Mouse (Mus musculus) Patski (cell line): ENCODE measurements at regions not wholly inside any gene's neighbourhood (a gene's known extent, or its start where the extent isn't known, plus 50 kb on each side); places are given as distances from the start of the nearest gene placed in this dataset.

Experiments used
- ATAC-seq: fragments of 100-300 bp; one replicate; pipeline ENCODE4 v1.8.0; 2021
- CTCF ChIA-PET: fragments of 350-600 bp; sonication (Branson Sonifier 250); formaldehyde crosslinking; loops from one replicate; lab custom pipeline; 2022; ENCODE audit warnings: inconsistent platforms; lab: Charles Lee
- POLR2A ChIA-PET: fragments of 350-600 bp; sonication (Branson Sonifier 250); formaldehyde crosslinking; loops from one replicate; lab custom pipeline; 2022; ENCODE audit warnings: antibody characterized with exemption, inconsistent platforms; lab: Charles Lee
- DNase-seq: peaks from one replicate; pipeline ENCODE4 v3.0.0-alpha.2; 2011; ENCODE audit warnings: low read depth, low spot score
- H3K27me3 ChIP-seq: fragments of 371-371 bp; one replicate; pipeline ENCODE4 v1.5.1; 2021
- CTCF ChIP-seq: fragments of 100-300 bp; IDR thresholded peaks from one replicate; pipeline ENCODE4 v1.5.1; 2021
- in situ Hi-C: fragments of 300-500 bp; cut with MboI; formaldehyde crosslinking; loops from 3 replicates; pipeline ENCODE4 v1.11.1; 2018; ENCODE audit warnings: low pct_unique_long_range_greater_than_20kb, mixed read lengths

GRCm38 (mm10) chr13:37543788-37544187 lies 198.8 kb downstream of the Ly86 start:
- no peak for TF ChIP-seq CTCF
- in situ Hi-C loops = no loop called here
- CTCF ChIA-PET = no interaction called here

GRCm38 (mm10) chr13:37544696-37545095 lies 199.7 kb downstream of the Ly86 start:
- ATAC-seq (no peak), DNase-seq (no peak)
- POLR2A ChIA-PET = no interaction called here
- TF ChIP-seq CTCF = no peak
- in situ Hi-C loops = no loop called here
- no peaks in the 10 kb centered on the region for H3K27me3 ChIP-seq
- CTCF ChIA-PET = no interaction called here

More at GRCm38 (mm10) chr13:37543788-37544187, 198.8 kb downstream of the Ly86 start:
- DNase-seq = no peak
- no peak for ATAC-seq
- no peaks in the 10 kb centered on the region for H3K27me3 ChIP-seq
- POLR2A ChIA-PET = no interaction called here

GRCm38 (mm10) chr13:37546556-37546955 lies 201.5 kb downstream of the Ly86 start:
- TF ChIP-seq CTCF = no peak
- in situ Hi-C loops = no loop called here
- H3K27me3 ChIP-seq = no peaks in the 10 kb centered on the region
- no peak for DNase-seq
- ATAC-seq = no peak
- ChIA-PET POLR2A (no interaction called here), CTCF (no interaction called here)

- no peaks in the 10 kb centered on the region for H3K27me3 ChIP-seq
- TF ChIP-seq CTCF = no peak
- ATAC-seq (no peak), DNase-seq (no peak)
- ChIA-PET CTCF (no interaction called here), POLR2A (no interaction called here)
- in situ Hi-C loops = no loop called here
These were observed 205.6 kb downstream of the Ly86 start for GRCm38 (mm10) chr13:37550584-37550983.

- TF ChIP-seq CTCF = no peak
- peak; percentile 54 for DNase-seq
- CTCF ChIA-PET = interaction anchor here (1.0 to 1.5 kb wide), 2 partner anchors 13 to 68 kb away, joined by 3 to 5 read pairs; no protein-coding TSS in a partner anchor
- POLR2A ChIA-PET = interaction anchor here (0.8 kb wide), 1 partner anchor 11 kb away, joined by 6 read pairs; no protein-coding TSS in a partner anchor
- H3K27me3 ChIP-seq = no peaks in the 10 kb centered on the region
- in situ Hi-C loops = no loop called here
- no peak for ATAC-seq
These were observed 208.4 kb downstream of the Ly86 start for GRCm38 (mm10) chr13:37553392-37553791.

- POLR2A ChIA-PET = no interaction called here
- DNase-seq (no peak), ATAC-seq (no peak)
- TF ChIP-seq CTCF = no peak
- in situ Hi-C loops = no loop called here
- no peaks in the 10 kb centered on the region for H3K27me3 ChIP-seq
- CTCF ChIA-PET = no interaction called here
These were observed 212.2 kb downstream of the Ly86 start for GRCm38 (mm10) chr13:37557183-37557582.

- TF ChIP-seq CTCF = no peak
- H3K27me3 ChIP-seq = no peaks in the 10 kb centered on the region
- DNase-seq (no peak), ATAC-seq (no peak)
- in situ Hi-C loops = no loop called here
- ChIA-PET POLR2A (no interaction called here), CTCF (no interaction called here)
These were observed 212.8 kb downstream of the Ly86 start for GRCm38 (mm10) chr13:37557766-37558165.

GRCm38 (mm10) chr13:37559056-37559455 lies 214.0 kb downstream of the Ly86 start:
- DNase-seq (no peak), ATAC-seq (no peak)
- POLR2A ChIA-PET = no interaction called here
- CTCF ChIA-PET = no interaction called here
- no peak for TF ChIP-seq CTCF
- in situ Hi-C loops = no loop called here
- H3K27me3 ChIP-seq = no peaks in the 10 kb centered on the region

GRCm38 (mm10) chr13:37559706-37560313 lies 214.8 kb downstream of the Ly86 start:
- ATAC-seq (no peak), DNase-seq (no peak)
- TF ChIP-seq CTCF = no peak
- H3K27me3 ChIP-seq = no peaks in the 10 kb centered on the region
- in situ Hi-C loops = no loop called here
- ChIA-PET CTCF (no interaction called here), POLR2A (no interaction called here)

- CTCF ChIA-PET = no interaction called here
- ATAC-seq (no peak), DNase-seq (no peak)
- POLR2A ChIA-PET = no interaction called here
- no peak for TF ChIP-seq CTCF
- in situ Hi-C loops = no loop called here
- H3K27me3 ChIP-seq = no peaks in the 10 kb centered on the region
These were observed 215.4 kb downstream of the Ly86 start for GRCm38 (mm10) chr13:37560387-37560786.

- no peak for TF ChIP-seq CTCF
- H3K27me3 ChIP-seq = no peaks in the 10 kb centered on the region
- ATAC-seq (no peak), DNase-seq (no peak)
- in situ Hi-C loops = no loop called here
- POLR2A ChIA-PET = no interaction called here
- CTCF ChIA-PET = no interaction called here
These were observed 215.8 kb downstream of the Ly86 start for GRCm38 (mm10) chr13:37560800-37561199.

- ATAC-seq (no peak), DNase-seq (no peak)
- POLR2A ChIA-PET = no interaction called here
- no peak for TF ChIP-seq CTCF
- H3K27me3 ChIP-seq = no peaks in the 10 kb centered on the region
- in situ Hi-C loops = no loop called here
- CTCF ChIA-PET = no interaction called here
These were observed 216.4 kb downstream of the Ly86 start for GRCm38 (mm10) chr13:37561437-37561836.
